In genomic region chr6:52305877-52306389, GRCm38 (mm10) we compare ENCODE assay signal across 9 mouse cellular contexts. TPM values are rescaled to one million over a fixed set of nuclear protein-coding genes. Genes with fewer than 3 reads are reported as not detected.
DNase-seq lines count a peak whose midpoint lies in the region; ATAC-seq lines count a peak whose summit lies in the region.
"Had no signal": no experiment of that assay in that cellular context is flagged by ENCODE, and none has a peak within 500 bp of the region (broad histone marks: within the 10 kb centered on the region; RNA-seq: fewer than 3 reads in every experiment).

No protein-coding gene starts in this region.

- H3K4me3 ChIP-seq in forebrain, embryonic 14.5 days (ENCODE audit: low read depth, low read length): peak overlapping the region; percentile 30
- peak overlapping the region; percentile 9; the same call in 1 of the 2 replicates for H3K4me3 ChIP-seq in liver, embryonic 15.5 days (replicated peaks)

- peak; percentile 29 for DNase-seq in ovary, adult 18-20 months (ENCODE audit: low spot score)
- no peak for DNase-seq in ovary, postnatal 14 days (ENCODE audit: low spot score)
- peak; percentile 81 for DNase-seq in forebrain, embryonic 14.5 days (ENCODE audit: low spot score)
- peak; percentile 66 to 69 for DNase-seq in heart, postnatal 10 days
- DNase-seq in kidney, postnatal 25 days: peak; percentile 61 to 67
- peak; percentile 57 to 64 for DNase-seq in natural killer cell, adult 2 months (ENCODE audit: low spot score in 2 of 2)
- peak; percentile 16 for DNase-seq in testis, postnatal 14 days (ENCODE audit: low spot score)

- no peaks in the 10 kb centered on the region for H3K4me1 ChIP-seq in forebrain, embryonic 14.5 days (ENCODE audit: control insufficient read depth, insufficient read depth, low read length)
- no peaks in the 10 kb centered on the region for H3K4me1 ChIP-seq in liver, embryonic 15.5 days (replicated peaks)

- under 1% methylated on average over 30 of the region's 30 CpGs for WGBS in forebrain, embryonic 14.5 days
- 1% methylated on average over 30 of the region's 30 CpGs for WGBS in liver, embryonic 15.5 days (ENCODE audit: insufficient replicate concordance)

- peaks cover 75% of the 10 kb centered on the region for H3K27me3 ChIP-seq in forebrain, embryonic 14.5 days (replicated peaks; ENCODE audit: control insufficient read depth, insufficient read depth, low read length)
- H3K27me3 ChIP-seq in liver, embryonic 15.5 days: peaks cover 73% of the 10 kb centered on the region

- no peaks in the 10 kb centered on the region for H3K36me3 ChIP-seq in forebrain, embryonic 14.5 days (ENCODE audit: control insufficient read depth, insufficient read depth, low read length)
- no peaks in the 10 kb centered on the region for H3K36me3 ChIP-seq in liver, embryonic 15.5 days (replicated peaks)

- H3K9me3 ChIP-seq in forebrain, embryonic 14.5 days (replicated peaks; ENCODE audit: control insufficient read depth, low read length): no peaks in the 10 kb centered on the region
- no peaks in the 10 kb centered on the region for H3K9me3 ChIP-seq in liver, embryonic 15.5 days (replicated peaks)

- ATAC-seq in forebrain, embryonic 14.5 days: peak; percentile 85
- ATAC-seq in liver, embryonic 15.5 days (ENCODE audit: insufficient read depth): no peak

- H3K27ac ChIP-seq in forebrain, embryonic 14.5 days (ENCODE audit: low read depth, low read length): no peak overlapping the region
- no peak overlapping the region for H3K27ac ChIP-seq in liver, embryonic 15.5 days (replicated peaks)

- peak overlapping the region; percentile 23; the same call in 1 of the 2 replicates for H3K9ac ChIP-seq in forebrain, embryonic 14.5 days (ENCODE audit: low read length)
- no peak overlapping the region for H3K9ac ChIP-seq in liver, embryonic 15.5 days

- H3K4me2 ChIP-seq in forebrain, embryonic 14.5 days (ENCODE audit: low read length): peak overlapping the region; percentile 51
- H3K4me2 ChIP-seq in liver, embryonic 15.5 days: peak overlapping the region; percentile 39

- intact Hi-C loops in heart, postnatal 10 days (cut with DNase I): loop anchor here (1.0 kb wide), 1 partner anchor 271 kb away; no protein-coding TSS in a partner anchor

RNA-seq across cellular contexts. Expression of gene Evx1, which starts 7.4 kb away (rescaled TPM):
- not detected in 2 replicates for polyA plus RNA-seq in forebrain, embryonic 14.5 days (2014; fragmentation: Nextera tagmentation; extraction: Ambion mirVana)
- total RNA-seq in heart, postnatal 10 days (2021): not detected
- polyA plus RNA-seq in liver, embryonic 15.5 days (2015; fragmentation: Nextera tagmentation; extraction: Ambion mirVana): not detected in 2 replicates
- total RNA-seq: MEL had no signal

RNA-seq across cellular contexts. Expression of gene Hoxa13, which starts 45.3 kb away (rescaled TPM):
- polyA plus RNA-seq in forebrain, embryonic 14.5 days (2014; fragmentation: Nextera tagmentation; extraction: Ambion mirVana): not detected in 2 replicates
- total RNA-seq in heart, postnatal 10 days (2021): not detected
- not detected in 2 replicates for polyA plus RNA-seq in liver, embryonic 15.5 days (2015; fragmentation: Nextera tagmentation; extraction: Ambion mirVana)
- total RNA-seq: MEL had no signal
